Mouse (Mus musculus) spleen, adult 2 months (tissue): ENCODE results near the gene Mdm4. TPM values are rescaled to one million over a fixed set of nuclear protein-coding genes. Genes with fewer than 3 reads are reported as not detected.

Experiments used
- DNase-seq, 2 experiments: peaks; one replicate each; pipeline versions ENCODE4 v3.0.0 to v3.0.0-alpha.2; 2012 to 2021; ENCODE audit warnings: low spot score in 2 of 2, low read depth in 1 of 2
- H3K27ac ChIP-seq: fragments of 200-500 bp; 2 replicates; pipeline ENCODE4 v1.5.1; 2012; ENCODE audit warnings: low read length, inconsistent platforms; ENCODE audit not compliant: insufficient read depth
- H3K27me3 ChIP-seq: fragments of 200-500 bp; 2 replicates; pipeline ENCODE4 v1.6.1; 2012; ENCODE audit warnings: mild to moderate bottlenecking, moderate library complexity, low read length, inconsistent platforms; ENCODE audit not compliant: control insufficient read depth, insufficient read depth
- H3K36me3 ChIP-seq: fragments of 200-500 bp; 2 replicates; pipeline ENCODE4 v1.6.1; 2012; ENCODE audit warnings: mild to moderate bottlenecking, low read length, inconsistent platforms; ENCODE audit not compliant: control insufficient read depth, insufficient read depth
- H3K4me1 ChIP-seq: fragments of 200-500 bp; 2 replicates; pipeline ENCODE4 v1.6.1; 2011; ENCODE audit warnings: inconsistent platforms; ENCODE audit not compliant: control insufficient read depth, insufficient read depth, insufficient read length
- H3K4me3 ChIP-seq: fragments of 200-500 bp; 2 replicates; pipeline ENCODE4 v1.5.1; 2011; ENCODE audit warnings: mild to moderate bottlenecking, inconsistent platforms; ENCODE audit not compliant: insufficient read depth, insufficient read length; ENCODE audit errors: extremely low read depth
- CTCF ChIP-seq: fragments of 200-500 bp; IDR thresholded peaks from 2 replicates; pipeline ENCODE4 v1.5.1; 2011; ENCODE audit warnings: mild to moderate bottlenecking, inconsistent platforms; ENCODE audit not compliant: insufficient read depth, insufficient read length, insufficient replicate concordance; ENCODE audit errors: extremely low read depth
- POLR2A ChIP-seq: fragments of 200-500 bp; IDR thresholded peaks from 2 replicates; pipeline ENCODE4 v1.6.1; 2011; ENCODE audit warnings: low read depth, low read length, inconsistent platforms
- WGBS: fragments of 180-500 bp; shearing (Covaris S2); methylation state at CpG from one replicate; pipeline ENCODE4 v1.1.7; 2018; 5-methylcytosine and 5-hydroxymethylcytosine counted together
- polyA plus RNA-seq: library from polyadenylated mRNA; depleted of rRNA; stranded (reverse); fragments of >200 nt; gene quantifications from 2 replicates; pipeline ENCODE4 v1.2.3, GENCODE M21; 2012

Gene Mdm4
- polyA plus RNA-seq, 1 experiment = 39.3 TPM

GRCm38 (mm10) chr1:133021391-133021790 lies 9.0 kb downstream of the Mdm4 start:
- 96% methylated on average over 7 of the region's 7 CpGs for WGBS
- no peak for DNase-seq
- Histone ChIP-seq H3K27me3 (no peaks in the 10 kb centered on the region), H3K36me3 (peaks cover 11% of the 10 kb centered on the region), H3K4me3 (no peak overlapping the region), H3K4me1 (no peaks in the 10 kb centered on the region; the same call in 1 of the 2 replicates), H3K27ac (no peak overlapping the region)
- TF ChIP-seq CTCF (no peak), POLR2A (no peak)

- Histone ChIP-seq H3K27ac (no peak overlapping the region; the same call in 1 of the 2 replicates), H3K27me3 (no peaks in the 10 kb centered on the region), H3K4me3 (no peak overlapping the region; the same call in 1 of the 2 replicates), H3K36me3 (peaks cover 12% of the 10 kb centered on the region), H3K4me1 (no peaks in the 10 kb centered on the region; the same call in 1 of the 2 replicates)
- TF ChIP-seq CTCF = no peak
- no peak for TF ChIP-seq POLR2A
- DNase-seq = no peak
- 87% methylated on average over 3 of the region's 3 CpGs for WGBS
Observed at GRCm38 (mm10) chr1:133020137-133020894, 10.0 kb downstream of the Mdm4 start.

GRCm38 (mm10) chr1:133019312-133019711 lies 11.0 kb downstream of the Mdm4 start:
- DNase-seq = no peak
- no peak overlapping the region for H3K27ac ChIP-seq
- no peak overlapping the region for H3K4me3 ChIP-seq
- H3K27me3 ChIP-seq = no peaks in the 10 kb centered on the region
- TF ChIP-seq CTCF = no peak
- no peak for TF ChIP-seq POLR2A
- H3K4me1 ChIP-seq = no peaks in the 10 kb centered on the region; the same call in 1 of the 2 replicates
- H3K36me3 ChIP-seq = peaks cover 18% of the 10 kb centered on the region

- TF ChIP-seq CTCF (no peak), POLR2A (no peak)
- WGBS = 89% methylated on average over 2 of the region's 2 CpGs
- no peak for DNase-seq
- Histone ChIP-seq H3K27me3 (no peaks in the 10 kb centered on the region), H3K4me3 (no peak overlapping the region), H3K4me1 (no peaks in the 10 kb centered on the region; the same call in 1 of the 2 replicates), H3K36me3 (peaks cover 19% of the 10 kb centered on the region), H3K27ac (no peak overlapping the region)
Observed at GRCm38 (mm10) chr1:133018580-133018979, 11.8 kb downstream of the Mdm4 start.

- Histone ChIP-seq H3K4me1 (peaks cover 3% of the 10 kb centered on the region), H3K4me3 (no peak overlapping the region), H3K27ac (no peak overlapping the region), H3K36me3 (peaks cover 19% of the 10 kb centered on the region), H3K27me3 (no peaks in the 10 kb centered on the region)
- 92% methylated on average over 9 of the region's 9 CpGs for WGBS
- no peak for DNase-seq
- TF ChIP-seq POLR2A (no peak), CTCF (no peak)
Observed at GRCm38 (mm10) chr1:133016775-133017428, 13.5 kb downstream of the Mdm4 start.

- no peak for DNase-seq
- Histone ChIP-seq H3K4me1 (peaks cover 3% of the 10 kb centered on the region; the same call in 1 of the 2 replicates), H3K27ac (no peak overlapping the region), H3K36me3 (peaks cover 31% of the 10 kb centered on the region), H3K27me3 (no peaks in the 10 kb centered on the region), H3K4me3 (no peak overlapping the region)
- no peak for TF ChIP-seq CTCF
- TF ChIP-seq POLR2A = no peak
- 100% methylated on average over 1 of the region's 1 CpGs for WGBS
Observed at GRCm38 (mm10) chr1:133014196-133014595, 16.2 kb downstream of the Mdm4 start.
